Mouse (Mus musculus): ENCODE results near the gene Elp4.

The Elp4 gene

GRCm38 (mm10) chr2:105843151-105843550, 61.2 kb downstream of the Elp4 start:
- no peak for TF ChIP-seq GATA4 (IDR thresholded peaks at IDR 0.05; ENCODE audit: insufficient replicate concordance, low read length)

GRCm38 (mm10) chr2:105817965-105818364, 86.4 kb downstream of the Elp4 start:
- TF ChIP-seq GATA4 (IDR thresholded peaks at IDR 0.05; ENCODE audit: insufficient replicate concordance, low read length): no peak

DNA sequence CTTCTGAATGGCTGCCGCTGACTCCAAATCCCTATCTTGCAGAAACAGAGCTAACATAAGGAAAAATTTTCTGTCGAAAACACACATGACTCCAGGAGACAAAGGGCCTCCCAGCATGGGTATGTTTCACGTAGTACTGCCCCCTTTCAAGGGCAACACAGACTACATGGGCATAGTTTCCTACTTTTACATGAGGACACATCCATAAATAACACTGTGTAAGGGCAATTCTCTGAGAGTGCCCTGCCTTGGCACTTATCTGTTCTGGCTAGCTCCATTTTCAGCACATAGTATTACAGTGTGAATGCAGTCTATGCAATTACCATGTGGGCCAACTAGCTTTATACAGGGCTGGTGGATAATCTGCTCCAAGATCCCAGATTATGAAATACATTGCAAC, 89.2 kb downstream of the Elp4 start:
- TF ChIP-seq GATA4 (IDR thresholded peaks at IDR 0.05; ENCODE audit: insufficient replicate concordance, low read length): no peak

GRCm38 (mm10) chr2:105813041-105813440, 91.3 kb downstream of the Elp4 start:
- no peak for TF ChIP-seq GATA4 (IDR thresholded peaks at IDR 0.05; ENCODE audit: insufficient replicate concordance, low read length)

DNA sequence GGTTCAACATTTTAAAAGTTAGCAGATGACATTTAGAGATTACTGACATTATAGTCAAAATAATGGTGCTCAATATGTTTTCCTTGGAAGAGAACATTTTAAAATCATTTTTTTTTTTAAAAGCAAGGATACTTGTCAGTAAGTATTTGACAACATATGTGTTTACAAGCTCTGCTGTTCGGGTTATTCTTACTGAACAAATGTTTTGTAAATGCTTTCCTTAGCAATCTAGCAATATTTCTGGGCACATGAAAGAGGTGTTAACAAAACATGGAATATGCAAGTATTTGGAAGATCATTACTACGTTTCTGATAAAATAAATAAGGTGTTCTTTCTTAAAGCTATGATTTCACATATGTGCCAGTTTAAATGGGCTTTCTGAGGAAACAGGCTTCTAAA, 94.1 kb downstream of the Elp4 start:
- no peak for TF ChIP-seq GATA4 (IDR thresholded peaks at IDR 0.05; ENCODE audit: insufficient replicate concordance, low read length)

DNA sequence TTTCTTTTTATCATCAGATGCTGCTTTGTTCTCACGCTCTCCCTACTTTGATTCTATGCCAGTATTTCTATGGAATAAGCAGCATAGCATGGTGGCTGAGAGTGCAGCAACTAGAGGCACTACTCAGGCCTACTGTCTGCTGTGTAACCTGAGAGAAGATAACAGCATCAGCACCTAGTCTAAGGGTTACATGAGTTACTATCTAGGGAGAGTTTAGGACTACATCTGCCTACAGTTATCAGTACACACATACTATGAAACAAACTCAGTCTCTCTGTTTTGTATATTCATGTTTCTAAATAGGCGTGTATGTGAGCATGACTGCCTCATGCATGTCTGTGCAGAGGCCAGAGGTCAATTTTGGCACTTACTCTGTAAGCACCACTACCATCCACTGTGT, 97.8 kb downstream of the Elp4 start:
- TF ChIP-seq GATA4 (IDR thresholded peaks at IDR 0.05; ENCODE audit: insufficient replicate concordance, low read length): no peak

DNA sequence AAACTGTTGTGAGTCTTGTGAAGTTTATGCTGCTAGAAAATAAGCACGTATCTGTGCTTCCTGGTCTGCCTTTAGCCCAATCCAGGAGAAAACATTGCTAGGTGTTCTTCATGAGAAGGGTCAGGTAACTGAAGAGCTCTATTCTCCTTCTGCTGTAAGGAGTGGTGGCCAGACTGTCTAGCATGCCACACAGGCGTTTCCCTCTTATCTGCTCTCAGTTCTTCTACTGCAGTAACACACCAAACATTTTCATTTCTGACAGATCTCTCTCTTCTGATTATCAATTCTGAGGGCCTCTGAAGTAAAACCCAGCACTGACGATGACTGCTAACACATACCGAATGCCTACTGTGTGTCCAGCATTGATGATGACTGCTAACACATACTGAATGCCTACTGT, 98.3 kb downstream of the Elp4 start:
- no peak for TF ChIP-seq GATA4 (IDR thresholded peaks at IDR 0.05; ENCODE audit: insufficient replicate concordance, low read length)

- no peak for TF ChIP-seq GATA4 (IDR thresholded peaks at IDR 0.05; ENCODE audit: insufficient replicate concordance, low read length)
Observed at GRCm38 (mm10) chr2:105805210-105805609, 99.2 kb downstream of the Elp4 start.

GRCm38 (mm10) chr2:105804506-105804905, 99.9 kb downstream of the Elp4 start:
- TF ChIP-seq GATA4 (IDR thresholded peaks at IDR 0.05; ENCODE audit: insufficient replicate concordance, low read length): no peak

- no peak for TF ChIP-seq GATA4 (IDR thresholded peaks at IDR 0.05; ENCODE audit: insufficient replicate concordance, low read length)
Observed at GRCm38 (mm10) chr2:105803427-105803826, 100.9 kb downstream of the Elp4 start.

DNA sequence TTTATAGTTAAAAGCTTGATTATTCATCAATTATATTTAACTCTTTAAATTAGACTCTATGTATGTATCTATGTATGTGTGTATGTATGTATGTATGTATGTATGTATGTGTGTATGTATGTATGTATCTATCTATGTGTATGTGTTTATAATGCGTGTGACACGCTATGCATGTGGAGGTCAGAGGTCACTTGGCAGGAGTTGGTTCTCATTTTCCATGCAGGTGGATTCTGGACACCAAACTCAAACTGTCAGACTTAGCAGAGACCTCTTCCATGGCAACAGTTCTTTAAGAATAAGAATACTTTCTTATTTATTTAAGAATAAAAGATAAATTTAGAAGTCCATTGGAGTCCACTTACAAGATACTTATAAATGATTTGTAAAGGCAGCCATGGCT, 101.5 kb downstream of the Elp4 start:
- TF ChIP-seq GATA4 (IDR thresholded peaks at IDR 0.05; ENCODE audit: insufficient replicate concordance, low read length): no peak

- TF ChIP-seq GATA4 (IDR thresholded peaks at IDR 0.05; ENCODE audit: insufficient replicate concordance, low read length): no peak
Observed at GRCm38 (mm10) chr2:105801536-105801935, 102.8 kb downstream of the Elp4 start.

- TF ChIP-seq GATA4 (IDR thresholded peaks at IDR 0.05; ENCODE audit: insufficient replicate concordance, low read length): no peak
Observed at GRCm38 (mm10) chr2:105800694-105801093, 103.7 kb downstream of the Elp4 start.

DNA sequence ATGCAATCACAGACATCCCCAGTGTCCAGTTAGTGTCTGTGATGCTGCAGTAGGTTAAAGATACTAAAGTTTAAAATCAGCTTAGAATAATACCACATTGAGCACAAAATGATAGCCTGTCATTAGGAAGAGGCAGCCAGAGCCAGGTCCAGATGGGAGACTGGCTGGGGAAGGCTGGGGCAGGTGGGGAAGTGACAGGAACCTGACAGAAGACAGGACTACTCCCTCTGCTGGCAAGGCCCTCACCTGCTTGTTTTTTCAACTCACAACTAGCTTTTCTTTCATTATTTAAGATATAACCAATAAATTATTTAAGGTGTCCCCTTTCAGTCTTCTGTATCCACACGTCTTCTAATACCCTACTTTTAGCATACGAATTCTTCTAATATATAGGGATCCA, 104.5 kb downstream of the Elp4 start:
- TF ChIP-seq GATA4 (IDR thresholded peaks at IDR 0.05; ENCODE audit: insufficient replicate concordance, low read length): no peak

- no peak for TF ChIP-seq GATA4 (IDR thresholded peaks at IDR 0.05; ENCODE audit: insufficient replicate concordance, low read length)
Observed at GRCm38 (mm10) chr2:105797842-105798241, 106.5 kb downstream of the Elp4 start.

GRCm38 (mm10) chr2:105796101-105796500, 108.3 kb downstream of the Elp4 start:
- no peak for TF ChIP-seq GATA4 (IDR thresholded peaks at IDR 0.05; ENCODE audit: insufficient replicate concordance, low read length)

GRCm38 (mm10) chr2:105792339-105793120, 111.8 kb downstream of the Elp4 start:
- TF ChIP-seq GATA4 (IDR thresholded peaks at IDR 0.05; ENCODE audit: insufficient replicate concordance, low read length): no peak

Measured in liver, adult (tissue).